Mouse (Mus musculus) lung, postnatal 0 days (tissue): Measurements from ENCODE around the gene Prss8. TPM values are rescaled to one million over a fixed set of nuclear protein-coding genes. Genes with fewer than 3 reads are reported as not detected.

Experiments used
- ATAC-seq: fragments of 200-750 bp; cut with Nextera tagmentation; 2 replicates; pipeline ENCODE4 v1.8.0; 2017; ENCODE audit warnings: moderate library complexity
- DNase-seq: peaks from one replicate; pipeline ENCODE4 v3.0.0-alpha.2; 2016; ENCODE audit warnings: low spot score
- H3K27ac ChIP-seq: fragments of 300-500 bp; sonication (generic); 2 replicates; pipeline ENCODE4 v1.5.1; 2014; ENCODE audit warnings: antibody characterized with exemption, mild to moderate bottlenecking, low read length, mixed read lengths
- H3K27me3 ChIP-seq: fragments of 300-500 bp; sonication (generic); replicated peaks from 2 replicates; pipeline ENCODE4 v1.6.1; 2014; ENCODE audit warnings: low read length, mixed read lengths; ENCODE audit not compliant: insufficient read depth
- H3K36me3 ChIP-seq: fragments of 300-500 bp; sonication (generic); 2 replicates; pipeline ENCODE4 v1.6.1; 2014; ENCODE audit warnings: low read length, mixed read lengths; ENCODE audit not compliant: insufficient read depth
- H3K4me1 ChIP-seq: fragments of 300-500 bp; sonication (generic); 2 replicates; pipeline ENCODE4 v1.6.1; 2014; ENCODE audit warnings: antibody characterized with exemption, low read depth, low read length, mixed read lengths; ENCODE audit not compliant: insufficient read depth
- H3K4me2 ChIP-seq: fragments of 300-500 bp; sonication (generic); replicated peaks from 2 replicates; pipeline ENCODE4 v1.6.1; 2014; ENCODE audit warnings: low read depth, mild to moderate bottlenecking, low read length, moderate library complexity, mixed read lengths
- H3K4me3 ChIP-seq: fragments of 300-500 bp; sonication (generic); 2 replicates; pipeline ENCODE4 v1.5.1; 2014; ENCODE audit warnings: low read depth, low read length
- H3K9ac ChIP-seq: fragments of 300-500 bp; sonication (generic); replicated peaks from 2 replicates; pipeline ENCODE4 v1.6.1; 2014; ENCODE audit warnings: low read depth, mild to moderate bottlenecking
- H3K9me3 ChIP-seq: fragments of 300-500 bp; sonication (generic); 2 replicates; pipeline ENCODE4 v1.6.1; 2016; ENCODE audit warnings: low read length, mixed read lengths
- CTCF ChIP-seq: IDR thresholded peaks from 2 replicates; pipeline ENCODE4 v1.5.1; 2016; ENCODE audit warnings: antibody characterized with exemption, mild to moderate bottlenecking
- EP300 ChIP-seq: IDR thresholded peaks from 2 replicates; pipeline ENCODE4 v1.6.1; 2016; ENCODE audit warnings: antibody characterized with exemption, mild to moderate bottlenecking, control low read depth
- WGBS: fragments of 180-500 bp; shearing (Covaris S2); extraction: QIAGEN DNeasy Blood & Tissue Kit; methylation state at CpG from one replicate; pipeline ENCODE4 v1.1.7; 2014; 5-methylcytosine and 5-hydroxymethylcytosine counted together
- polyA plus RNA-seq: library from polyadenylated mRNA; unstranded; fragments of >200 nt; fragmentation: Nextera tagmentation; extraction: Ambion mirVana; gene quantifications from 2 replicates; pipeline ENCODE4 v1.2.1, GENCODE M21; 2015

Prss8 gene
- 141 and 152 TPM in 2 replicates for polyA plus RNA-seq

DNA sequence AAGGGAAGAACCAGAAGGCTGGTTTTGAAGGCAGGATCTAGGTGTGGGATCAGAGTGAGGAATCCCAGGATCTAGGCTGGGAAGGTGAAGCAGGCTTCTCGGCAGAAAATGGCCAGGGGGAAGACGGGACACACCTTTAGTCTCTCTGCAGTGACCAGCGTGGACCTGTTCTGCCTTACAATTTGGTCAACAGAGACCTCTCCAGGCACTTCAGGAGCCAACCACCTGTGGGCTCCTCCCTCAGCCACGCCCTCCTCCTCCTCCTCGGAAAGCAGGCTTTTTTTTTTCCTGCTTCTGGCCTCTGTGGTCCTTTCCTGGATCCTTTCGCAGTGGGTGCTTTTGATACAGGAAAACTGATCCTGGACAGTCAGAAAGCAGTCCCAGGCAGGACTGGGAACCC lies at the start of gene Prss8:
Gene Prss8 (minus strand): TSS at position 182 of the 400 bp plus-strand sequence.
- peak; percentile 42 for ATAC-seq

DNA sequence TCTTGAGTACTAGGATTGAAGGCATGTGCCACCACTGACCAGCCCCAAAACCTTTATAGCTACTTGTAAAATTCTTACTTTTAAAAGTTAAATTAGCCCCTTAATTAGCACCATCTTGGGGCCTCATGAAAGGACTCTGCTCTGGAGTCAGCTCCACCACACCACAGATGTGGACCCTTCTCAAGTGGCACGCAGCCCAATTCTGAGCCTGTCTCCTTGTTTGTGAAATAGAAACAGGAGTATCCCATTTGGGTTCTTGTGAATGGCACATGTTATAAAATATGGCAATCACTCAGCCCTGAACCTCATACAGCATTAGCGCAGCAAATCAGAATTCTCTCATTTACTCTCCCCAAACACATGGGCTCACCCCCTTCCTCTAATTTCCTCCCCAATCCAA lies 49.0 kb upstream of the Prss8 start:
- H3K36me3 ChIP-seq = peaks cover 87% of the 10 kb centered on the region
- H3K4me3 ChIP-seq = no peak overlapping the region
- WGBS = 98% methylated on average over 2 of the region's 2 CpGs
- DNase-seq (no peak), ATAC-seq (no peak)
- no peak overlapping the region for H3K27ac ChIP-seq
- no peaks in the 10 kb centered on the region for H3K4me1 ChIP-seq
- no peaks in the 10 kb centered on the region for H3K9me3 ChIP-seq
- H3K27me3 ChIP-seq = no peaks in the 10 kb centered on the region
- TF ChIP-seq EP300 = no peak
- TF ChIP-seq CTCF = no peak
- no peak overlapping the region for H3K9ac ChIP-seq
- no peak overlapping the region for H3K4me2 ChIP-seq

More for the DNA sequence above, at the start of gene Prss8:
- peak within 1 kb of the TSS; percentile 82 for H3K9ac ChIP-seq
- peaks cover 4% of the 10 kb centered on the region; the same call in 1 of the 2 replicates for H3K4me1 ChIP-seq
- TF ChIP-seq CTCF = no peak
- TF ChIP-seq EP300 = peak; percentile 45; the same call in 1 of the 2 replicates
- 0 out of 2 replicates have a peak, but pooled peaks cover under 1% of the 10 kb centered on the region for H3K36me3 ChIP-seq
- DNase-seq = peak; percentile 94
- peak within 1 kb of the TSS; percentile 95 for H3K27ac ChIP-seq
- peak within 1 kb of the TSS; percentile 53 for H3K4me3 ChIP-seq
- no peaks in the 10 kb centered on the region for H3K27me3 ChIP-seq
- WGBS = 22% methylated on average over 6 of the region's 6 CpGs
- H3K9me3 ChIP-seq = no peaks in the 10 kb centered on the region
- peak within 1 kb of the TSS; percentile 63 for H3K4me2 ChIP-seq

- Histone ChIP-seq H3K9me3 (no peaks in the 10 kb centered on the region), H3K27ac (no peak overlapping the region), H3K4me2 (no peak overlapping the region), H3K36me3 (peaks cover 71% of the 10 kb centered on the region), H3K4me3 (no peak overlapping the region), H3K27me3 (no peaks in the 10 kb centered on the region), H3K9ac (no peak overlapping the region), H3K4me1 (no peaks in the 10 kb centered on the region)
- no peak for TF ChIP-seq CTCF
- no peak for TF ChIP-seq EP300
- ATAC-seq = no peak
- no peak for DNase-seq
- WGBS = 72% methylated on average over 2 of the region's 2 CpGs
These were observed 44.6 kb upstream of the Prss8 start for GRCm38 (mm10) chr7:127974413-127974930.

- H3K4me2 ChIP-seq = peak overlapping the region; percentile 76
- under 1% methylated on average over 37 of the region's 42 CpGs for WGBS
These were observed 38.3 kb upstream of the Prss8 start for GRCm38 (mm10) chr7:127967922-127968828.

DNA sequence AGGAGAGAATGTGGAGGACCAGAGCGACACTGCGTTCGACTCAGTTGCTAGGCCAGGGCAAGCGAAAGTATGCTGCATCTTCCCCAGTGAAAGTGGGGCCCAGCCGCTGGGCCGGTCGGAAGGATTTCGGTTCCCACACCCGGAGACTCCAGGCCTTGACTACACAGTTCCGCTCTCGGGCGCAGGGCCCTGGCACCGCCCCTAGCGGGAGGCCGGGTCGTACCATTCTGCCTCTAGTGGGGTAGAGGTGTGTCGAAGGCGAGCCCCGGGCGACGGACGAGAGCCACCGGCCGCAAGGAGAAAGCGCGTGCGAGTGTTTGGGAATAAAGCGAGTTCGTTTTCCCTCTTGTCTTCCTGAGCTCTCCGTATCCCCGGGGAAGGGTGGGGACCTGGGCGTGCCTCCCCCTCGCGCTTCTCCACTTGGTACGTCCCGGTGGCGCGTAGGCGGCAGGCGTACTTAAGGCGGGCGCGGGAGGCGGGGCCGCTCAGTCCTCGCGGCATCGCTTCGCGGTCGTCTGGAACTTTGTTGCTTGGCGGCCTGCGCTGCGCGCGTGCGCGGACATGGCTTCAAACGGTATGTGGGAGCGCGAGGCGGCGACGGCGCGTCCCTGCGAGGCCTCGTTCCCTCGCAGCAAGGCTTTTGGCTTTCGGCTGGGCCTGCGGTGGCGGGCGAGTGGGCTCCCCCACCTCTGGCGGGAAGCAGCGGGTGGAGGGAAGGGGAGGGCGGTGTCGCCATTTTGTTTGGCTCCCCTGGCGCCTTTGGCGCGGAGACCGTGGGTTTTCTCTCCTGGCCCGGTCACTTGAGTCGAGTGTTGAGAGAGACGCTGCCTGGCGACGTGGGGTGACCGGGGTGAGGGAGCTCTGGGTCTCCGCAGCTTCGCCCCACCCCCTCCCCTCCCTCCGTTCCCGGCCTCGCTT lies 37.4 kb upstream of the Prss8 start, which contains the start of gene Fus:
Gene Fus (plus strand): TSS at position 454 of the 918 bp plus-strand sequence.
- Histone ChIP-seq H3K4me1 (peaks cover 10% of the 10 kb centered on the region; the same call in 1 of the 2 replicates), H3K36me3 (peaks cover 14% of the 10 kb centered on the region; the same call in 1 of the 2 replicates), H3K9ac (peak within 1 kb of the TSS; percentile 96), H3K27me3 (no peaks in the 10 kb centered on the region), H3K4me2 (peak within 1 kb of the TSS; percentile 76), H3K9me3 (no peaks in the 10 kb centered on the region), H3K4me3 (peak within 1 kb of the TSS; percentile 99), H3K27ac (peak within 1 kb of the TSS; percentile 97)
- TF ChIP-seq CTCF = peak; percentile 59
- no peak for TF ChIP-seq EP300
- DNase-seq (peak; percentile 96), ATAC-seq (peak; percentile 94)
- WGBS = under 1% methylated on average over 78 of the region's 92 CpGs

More at GRCm38 (mm10) chr7:127967922-127968828, 38.3 kb upstream of the Prss8 start:
- H3K4me3 ChIP-seq = peak overlapping the region; percentile 99
- peak overlapping the region; percentile 96 for H3K9ac ChIP-seq
- H3K27ac ChIP-seq = peak overlapping the region; percentile 97
- TF ChIP-seq EP300 (no peak), CTCF (no peak)
- H3K36me3 ChIP-seq = peaks cover 19% of the 10 kb centered on the region; the same call in 1 of the 2 replicates
- no peaks in the 10 kb centered on the region for H3K27me3 ChIP-seq
- H3K4me1 ChIP-seq = peaks cover 10% of the 10 kb centered on the region; the same call in 1 of the 2 replicates
- ATAC-seq = peak; percentile 73
- DNase-seq = peak; percentile 84
- H3K9me3 ChIP-seq = no peaks in the 10 kb centered on the region
